Mouse (Mus musculus) inflammation-experienced regulatory T-cells, adult 6 months (primary cell): ENCODE results near the gene Mlh3. TPM values are rescaled to one million over a fixed set of nuclear protein-coding genes. Genes with fewer than 3 reads are reported as not detected.

Source experiments
- ATAC-seq: one replicate; pipeline ENCODE4 v1.8.0; 2017
- polyA plus RNA-seq, 3 experiments: library from polyadenylated mRNA; unstranded; fragments of 100-300 nt; shearing (Covaris generic); gene quantifications; one replicate each; pipeline ENCODE4 v1.2.1; 2017

The Mlh3 gene
- polyA plus RNA-seq, 3 experiments from 2014 or later, result 6.4 to 12.6 (median 11.9) TPM

DNA sequence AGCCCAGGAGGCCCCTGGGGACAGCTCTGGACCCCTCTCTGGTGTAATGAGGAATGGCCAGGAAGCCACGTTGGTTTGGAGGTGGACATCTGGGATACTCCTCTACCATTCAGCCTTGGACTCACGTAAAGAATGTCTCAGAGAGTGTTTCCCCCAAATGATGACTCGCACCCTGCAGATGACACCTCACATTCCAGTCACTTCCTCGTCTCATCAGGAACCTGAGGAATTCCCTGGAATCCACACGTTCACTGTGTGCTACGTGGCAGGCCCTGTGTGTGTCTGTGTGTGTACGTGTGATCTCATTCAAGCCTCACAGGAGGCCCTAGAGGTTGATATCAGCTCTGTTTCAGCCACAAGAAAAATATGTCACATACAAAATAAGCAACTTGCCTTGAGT lies 84.0 kb downstream of the Mlh3 start:
- ATAC-seq, result no peak

DNA sequence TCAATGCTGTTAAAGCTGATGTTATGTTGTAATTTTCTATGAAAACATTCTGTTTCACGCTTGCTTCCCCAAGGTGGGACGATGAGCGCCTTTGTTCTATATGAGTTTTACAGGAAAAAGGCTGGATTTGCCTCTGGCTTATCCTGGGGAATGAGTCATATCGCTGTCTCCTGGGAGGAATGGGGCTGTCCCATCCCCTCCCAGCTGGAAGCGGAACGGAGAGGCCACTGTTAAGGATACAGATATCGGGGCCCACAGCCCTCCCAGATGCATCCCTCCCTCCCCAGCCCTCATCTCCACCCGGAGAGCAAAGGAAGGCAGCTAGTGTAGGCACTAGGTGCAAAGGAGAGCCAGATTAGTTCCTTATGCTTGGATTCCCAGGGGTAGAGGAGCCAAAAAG lies 84.6 kb downstream of the Mlh3 start:
- no peak for ATAC-seq

Other genes with a start within 250 kb of the Mlh3 start
- gene Prox2, start 159.8 kb downstream of the Mlh3 start, polyA plus RNA-seq, result 1 to 10 TPM; 2.1 to 4.4 (median 2.7) TPM
- gene Dlst, start 159.8 kb downstream of the Mlh3 start, polyA plus RNA-seq, result 10 to 100 TPM; 55.1 to 69.3 (median 63.1) TPM
- gene Rps6kl1, start 119.3 kb downstream of the Mlh3 start, polyA plus RNA-seq, result 1 to 10 TPM in 1 of 3 experiments, under 1 TPM in 2; 0.45 to 1.6 (median 0.72) TPM
- not detected for gene Pgf, start 92.8 kb downstream of the Mlh3 start, polyA plus RNA-seq
- 10 to 100 TPM; 66.0 to 86.7 (median 71.7) TPM for gene Eif2b2, start 51.1 kb downstream of the Mlh3 start, polyA plus RNA-seq
- 10 to 100 TPM; 43.3 to 63.7 (median 54.8) TPM for gene Acyp1, start 17.8 kb upstream of the Mlh3 start, polyA plus RNA-seq
- gene Zc2hc1c, start 18.0 kb upstream of the Mlh3 start, polyA plus RNA-seq, result under 1 TPM; 0.21 to 0.54 (median 0.24) TPM
- 10 to 100 TPM in 2 of 3 experiments, 1 to 10 TPM in 1; 9.7 to 13.6 (median 10.8) TPM for gene Nek9, start 68.8 kb upstream of the Mlh3 start, polyA plus RNA-seq
- 100 to 1,000 TPM; 186 to 239 (median 213) TPM for gene Tmed10, start 104.2 kb upstream of the Mlh3 start, polyA plus RNA-seq
- 10 to 100 TPM; 11.0 to 84.6 (median 15.2) TPM for gene Fos, start 203.3 kb upstream of the Mlh3 start, polyA plus RNA-seq